Mouse (Mus musculus): ENCODE measurements around the gene Slc9a8.

GRCm38 (mm10) chr2:167463802-167464201, 42.3 kb downstream of the Slc9a8 start:
- no peak for TF ChIP-seq POLR2A (IDR thresholded peaks at IDR 0.05; ENCODE audit: low read depth, low read length)
- no peak for TF ChIP-seq CTCF (IDR thresholded peaks at IDR 0.05; ENCODE audit: extremely low read depth, insufficient read depth, insufficient read length, insufficient replicate concordance)

Measured in spleen, adult 2 months (tissue).